Mouse (Mus musculus): ENCODE data around the gene Tia1.

The Tia1 gene

DNA sequence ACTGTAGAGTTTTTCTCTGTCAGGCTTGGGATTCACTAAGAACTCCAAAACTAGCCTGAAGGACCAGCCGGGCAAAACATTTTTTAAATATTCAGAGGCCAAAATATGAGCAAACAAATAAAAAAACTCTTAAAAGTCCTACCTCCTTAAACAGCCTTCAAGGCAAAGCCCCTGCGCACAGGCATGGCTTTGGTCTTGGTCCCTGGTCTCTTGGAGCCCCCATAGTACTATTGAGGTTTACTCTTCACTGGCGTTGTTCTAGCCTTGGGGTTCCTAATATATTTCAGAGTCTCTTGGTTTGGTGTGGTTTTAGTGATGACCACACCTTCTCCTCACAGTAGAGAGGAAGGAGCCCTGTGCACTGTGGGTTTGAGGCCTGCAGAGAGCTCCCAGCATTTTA is 27.5 kb downstream of the Tia1 start:
- DNase-seq (ENCODE audit: low spot score): no peak

DNA sequence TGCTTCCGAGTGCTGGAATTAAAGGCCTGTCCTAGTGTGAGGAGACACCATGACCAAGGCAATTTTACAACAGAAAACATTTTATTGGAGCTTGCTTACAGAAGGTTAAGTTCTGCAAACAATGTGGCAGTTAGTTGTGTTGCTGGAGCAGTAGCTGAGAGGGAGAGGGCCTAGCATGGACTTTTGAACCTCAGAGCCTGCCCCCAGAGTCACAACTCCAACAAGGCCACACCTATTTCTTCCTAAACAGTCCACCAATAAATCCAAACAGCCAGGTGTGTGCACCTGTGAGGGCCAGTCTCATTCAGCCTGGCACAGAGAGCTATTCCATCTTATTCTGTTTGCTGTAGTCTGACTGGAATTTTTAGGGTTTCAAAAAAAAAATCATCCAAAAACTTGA is 29.7 kb downstream of the Tia1 start:
- DNase-seq (ENCODE audit: low spot score): no peak

DNA sequence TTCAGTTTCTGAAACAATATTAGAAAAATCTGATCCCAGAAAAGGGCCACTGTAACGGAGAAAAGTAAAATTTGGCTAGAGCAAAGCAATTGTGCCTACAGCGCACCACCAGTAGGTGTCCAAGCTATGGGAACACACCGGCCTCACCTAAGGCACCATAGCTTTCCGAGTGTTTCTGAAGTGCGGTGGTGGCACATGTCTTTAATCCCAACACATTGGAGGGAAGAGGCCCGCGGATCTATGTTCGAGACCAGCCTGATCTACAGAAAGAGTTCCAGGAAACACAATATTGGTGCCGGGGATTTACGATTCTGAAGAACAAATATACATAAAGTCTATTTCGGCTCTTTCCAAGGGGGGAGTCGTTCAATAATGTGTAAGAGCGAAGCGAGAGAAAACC is 33.7 kb downstream of the Tia1 start:
- DNase-seq (ENCODE audit: low spot score): peak; percentile 40

DNA sequence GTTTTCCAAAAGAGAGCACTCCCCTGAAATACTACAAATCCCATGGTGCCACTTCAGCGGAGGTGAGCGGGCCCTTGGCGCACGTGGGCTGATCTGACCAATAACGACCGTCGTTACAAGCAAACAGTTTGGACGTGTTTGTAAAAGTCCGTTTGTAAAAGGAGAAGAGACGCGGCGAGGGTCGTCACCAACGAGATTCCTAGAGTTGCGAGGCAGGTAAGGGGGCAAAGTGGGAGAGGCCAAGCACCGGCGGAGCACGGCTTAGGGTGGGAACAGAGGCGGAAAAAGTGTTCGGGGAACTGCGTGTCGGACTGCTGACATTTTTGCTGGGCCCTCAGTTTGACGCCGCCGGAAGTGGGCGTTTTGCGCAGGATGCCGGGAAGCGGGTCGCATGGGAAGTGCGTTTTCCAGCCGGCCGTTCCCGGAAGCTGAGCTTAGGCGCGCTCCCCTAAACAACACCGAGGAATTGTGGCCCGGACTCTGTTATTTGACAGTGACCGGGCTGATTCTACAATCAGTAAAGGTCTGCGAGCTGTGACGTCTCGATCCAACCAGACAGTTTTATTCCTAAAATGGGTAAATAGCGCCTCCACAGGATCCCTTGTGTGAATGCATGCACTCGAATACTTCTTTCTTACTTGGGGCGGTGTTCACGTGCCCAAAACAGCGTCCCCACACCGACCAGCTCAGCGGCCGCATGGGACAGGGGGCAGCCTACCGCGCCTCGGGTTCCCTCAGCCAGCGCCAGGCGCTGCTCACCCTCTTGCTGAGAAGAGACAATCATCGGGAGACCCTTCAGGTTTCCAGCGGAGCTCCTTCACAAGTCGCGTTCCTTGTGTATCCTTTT is 34.5 kb downstream of the Tia1 start, which contains the start of gene C87436:
C87436 (plus strand) TSS at position 103 of the 847 bp plus-strand sequence.
- DNase-seq (ENCODE audit: low spot score): peak; percentile 89

DNA sequence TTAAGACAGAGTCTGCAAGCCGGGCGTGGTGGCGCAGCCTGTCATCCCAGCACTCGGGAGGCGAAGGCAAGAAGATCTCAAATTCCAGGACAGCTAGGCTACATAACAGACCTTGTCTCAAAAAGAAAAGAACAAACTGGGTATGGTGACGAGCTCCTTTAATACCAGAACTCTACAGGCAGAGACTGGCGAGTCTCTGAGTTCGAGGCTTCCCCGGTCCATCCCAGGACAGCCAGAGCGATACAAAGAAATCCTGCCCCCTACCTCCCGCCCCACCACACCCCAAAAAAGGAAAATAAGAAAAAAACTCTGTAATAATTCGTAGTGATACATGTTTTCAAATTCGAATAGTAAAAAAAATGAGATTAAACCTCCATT is 35.1 kb downstream of the Tia1 start:
- no peak for DNase-seq (ENCODE audit: low spot score)

DNA sequence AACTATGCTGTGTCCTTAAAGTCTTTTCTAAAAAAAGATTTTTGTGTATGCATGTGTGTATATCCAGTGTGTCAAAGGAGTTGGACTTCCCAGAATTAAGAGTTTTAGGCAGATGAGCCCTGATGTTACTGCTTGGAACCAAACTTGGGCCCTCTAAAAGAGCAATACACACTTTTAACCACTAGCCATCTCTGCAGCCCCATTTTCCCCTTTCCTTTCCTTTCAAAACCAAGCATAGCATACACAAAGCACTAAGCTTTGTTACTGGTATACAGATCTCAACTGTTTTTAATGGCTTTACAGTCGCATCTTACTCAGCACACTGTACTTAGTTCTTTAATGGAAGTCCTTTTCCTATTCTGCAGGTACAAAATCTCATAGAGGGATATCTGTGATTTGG is 35.5 kb downstream of the Tia1 start:
- no peak for DNase-seq (ENCODE audit: low spot score)

DNA sequence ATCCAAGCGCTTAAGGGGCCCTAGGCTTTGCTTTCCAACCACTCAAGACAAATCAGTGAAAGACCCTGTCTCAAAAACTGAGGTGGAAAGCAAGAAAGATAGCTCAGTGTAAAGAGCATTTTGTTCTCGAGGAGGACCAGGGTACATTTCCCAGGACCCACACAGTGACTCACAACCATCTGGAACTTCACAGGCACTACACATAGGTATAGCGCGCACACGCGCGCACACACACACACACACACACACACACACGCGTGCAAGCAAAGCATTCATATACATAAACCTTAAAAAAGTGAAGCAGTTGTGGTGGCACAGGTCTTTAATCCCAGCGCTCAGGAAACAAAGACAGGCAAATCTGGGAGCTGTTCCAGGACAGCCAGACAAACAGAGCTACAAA is 37.6 kb downstream of the Tia1 start:
- DNase-seq (ENCODE audit: low spot score): no peak

DNA sequence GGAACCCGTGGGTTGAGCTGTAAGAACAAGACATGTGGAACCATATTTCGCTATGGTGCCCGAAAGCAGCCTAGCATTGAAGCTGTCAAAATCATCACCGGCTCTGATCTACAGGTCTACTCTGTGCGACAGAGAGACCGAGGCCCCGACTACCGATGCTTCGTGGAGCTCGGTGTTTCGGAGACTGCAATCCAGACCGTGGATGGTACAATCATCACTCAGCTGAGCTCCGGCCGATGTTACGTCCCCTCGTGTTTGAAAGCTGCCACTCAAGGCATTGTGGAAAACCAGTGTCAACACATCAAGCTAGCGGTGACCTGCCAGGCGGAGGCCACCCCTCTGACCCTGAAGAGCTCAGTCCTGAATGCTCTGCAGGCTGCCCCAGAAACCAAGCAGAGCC is 41.5 kb downstream of the Tia1 start:
- DNase-seq (ENCODE audit: low spot score): no peak

DNA sequence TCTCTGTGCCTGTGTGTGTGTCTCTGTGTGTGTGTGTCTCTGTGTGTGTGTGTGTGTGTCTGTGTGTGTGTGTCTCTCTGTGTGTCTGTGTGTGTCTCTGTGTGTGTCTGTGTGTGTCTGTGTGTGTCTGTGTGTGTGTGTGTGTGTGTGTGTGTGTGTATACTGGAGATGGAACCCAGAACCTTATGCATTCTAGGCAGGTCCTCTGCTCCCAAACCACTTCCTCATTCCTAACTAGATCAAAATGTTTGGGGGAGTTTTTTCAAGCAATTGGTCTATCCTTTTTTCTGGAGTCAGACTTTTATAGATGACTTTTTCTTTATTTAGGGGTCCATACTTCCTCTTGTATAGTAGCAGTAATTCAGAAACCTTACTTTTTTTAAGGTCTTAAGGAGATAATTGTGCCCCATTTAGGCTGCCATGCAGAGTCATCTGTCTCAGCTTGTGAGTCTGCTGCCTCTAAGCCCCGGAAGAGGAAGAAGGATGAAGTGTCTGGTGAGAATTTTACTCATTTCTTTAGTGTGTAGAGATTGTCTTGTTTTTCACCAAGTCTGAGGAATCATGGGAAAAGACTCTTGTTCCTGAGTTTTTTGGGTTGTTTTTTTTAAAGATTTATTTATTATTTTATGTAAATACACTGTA is 43.0 kb downstream of the Tia1 start:
- DNase-seq (ENCODE audit: low spot score): no peak

DNA sequence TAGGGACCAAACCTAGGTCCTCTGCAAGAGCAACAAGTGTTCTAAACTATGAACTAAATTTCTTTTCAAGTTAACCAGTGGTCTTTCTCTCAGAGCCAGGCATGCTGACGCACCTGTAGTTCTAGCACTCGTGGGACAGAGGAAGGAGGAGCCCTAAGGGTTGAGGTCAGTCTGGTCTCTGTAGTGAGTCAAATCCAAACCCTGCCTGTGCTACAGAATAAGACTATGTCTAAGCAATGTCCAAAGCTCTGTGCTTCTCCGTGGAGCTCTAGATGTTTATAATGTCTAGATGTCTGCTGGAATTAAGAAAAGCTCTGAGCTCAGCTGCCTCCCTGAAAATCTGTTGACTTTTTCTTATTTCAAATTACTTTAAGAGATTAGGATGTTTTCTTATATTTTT is 52.7 kb downstream of the Tia1 start:
- DNase-seq (ENCODE audit: low spot score): no peak

DNA sequence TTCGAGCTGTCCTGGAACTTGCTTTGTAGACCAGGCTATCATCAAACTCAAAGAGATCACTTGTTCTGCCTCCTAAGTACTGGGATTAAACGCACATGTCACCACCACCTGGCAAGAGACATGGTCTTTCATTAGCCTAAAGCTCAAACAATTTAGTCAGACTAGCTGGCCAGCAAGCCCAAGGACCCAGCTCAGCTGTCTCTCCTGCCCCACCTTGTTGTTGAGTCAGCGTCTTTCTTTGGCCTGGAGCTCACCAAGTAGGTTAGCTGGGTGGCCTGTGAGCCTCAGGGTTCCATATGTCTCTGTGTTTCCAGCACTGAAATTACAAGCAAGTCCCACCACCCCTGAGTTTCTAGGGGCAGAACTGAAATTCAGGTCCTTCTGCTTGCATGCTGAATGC is 59.1 kb downstream of the Tia1 start:
- DNase-seq (ENCODE audit: low spot score): no peak

DNA sequence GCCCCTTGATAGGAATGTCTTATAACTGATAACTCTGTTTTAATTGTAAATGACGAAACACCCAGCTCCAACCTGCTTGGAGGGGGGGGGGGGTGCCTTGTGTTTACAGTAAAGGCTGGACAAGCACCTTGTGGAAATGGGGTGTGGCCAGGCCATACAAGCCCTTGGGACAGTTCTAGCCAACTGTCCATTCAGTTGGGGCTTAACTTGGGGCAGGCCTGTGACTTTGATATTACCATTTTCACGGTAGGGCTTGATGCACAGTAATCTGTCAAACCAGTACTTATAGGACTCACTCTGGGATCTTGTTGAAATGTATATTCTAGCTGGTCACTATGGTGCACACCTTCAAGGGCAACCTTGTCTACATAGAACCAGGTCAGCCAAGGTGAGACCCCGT is 67.3 kb downstream of the Tia1 start:
- no peak for DNase-seq (ENCODE audit: low spot score)

DNA sequence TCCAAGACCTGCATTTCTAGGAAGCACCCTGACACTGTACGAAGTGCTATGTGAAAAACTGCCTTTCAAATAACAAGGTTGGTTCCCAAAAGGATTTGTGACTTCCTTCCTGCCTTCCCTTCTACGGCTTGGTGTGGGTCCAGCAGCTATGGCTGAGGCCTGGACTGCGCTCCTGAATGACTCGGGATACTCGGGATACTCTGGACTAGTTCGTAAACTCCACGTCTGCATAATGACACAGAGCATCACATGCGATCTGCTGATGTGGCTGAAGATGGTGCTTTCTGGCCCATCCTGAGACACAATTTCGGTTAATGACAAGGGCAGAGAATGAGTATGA is 67.7 kb downstream of the Tia1 start:
- DNase-seq (ENCODE audit: low spot score): no peak

DNA sequence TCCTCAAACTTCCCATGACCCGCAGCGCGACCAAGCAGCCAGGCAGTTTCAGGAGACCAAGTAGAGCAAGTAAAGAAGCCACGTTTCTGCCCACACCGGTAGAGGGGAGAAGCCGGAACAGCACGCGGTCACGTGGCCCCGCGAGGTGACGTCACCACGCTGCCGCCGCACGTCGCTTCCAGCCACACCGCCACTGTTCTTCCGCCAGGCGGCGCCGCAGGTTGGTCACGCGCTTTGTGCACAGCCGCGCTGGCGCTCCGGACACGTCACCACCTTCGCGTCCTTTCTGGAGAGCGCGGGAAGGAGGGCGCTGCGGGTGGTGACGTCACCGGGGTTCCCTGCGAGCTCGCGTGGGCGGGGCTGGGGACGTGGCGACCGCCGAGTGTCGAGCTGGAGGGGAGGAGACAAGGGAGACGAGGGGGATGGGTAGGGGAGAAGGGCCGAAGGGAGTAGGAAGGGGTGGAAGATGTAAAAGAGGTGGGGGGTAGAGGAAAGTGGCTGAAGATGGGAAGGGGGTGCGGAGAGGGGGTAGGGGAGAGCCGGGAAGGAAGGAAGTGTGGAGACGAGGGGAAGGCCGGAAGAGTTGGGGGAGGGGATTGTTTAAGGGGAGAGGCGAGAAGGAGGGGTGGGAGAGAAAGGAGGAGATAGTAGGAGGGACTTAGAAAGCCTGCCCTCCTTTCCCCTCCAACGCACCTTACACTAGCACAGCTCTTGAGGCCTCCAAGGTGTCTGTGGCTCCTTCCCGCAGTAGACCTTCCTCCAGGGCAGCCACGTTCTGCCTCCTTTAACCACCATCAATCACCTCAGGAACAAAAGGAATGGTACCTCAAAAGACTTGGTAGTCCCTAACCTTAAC is 68.3 kb downstream of the Tia1 start:
- peak; percentile 99 for DNase-seq (ENCODE audit: low spot score)

DNA sequence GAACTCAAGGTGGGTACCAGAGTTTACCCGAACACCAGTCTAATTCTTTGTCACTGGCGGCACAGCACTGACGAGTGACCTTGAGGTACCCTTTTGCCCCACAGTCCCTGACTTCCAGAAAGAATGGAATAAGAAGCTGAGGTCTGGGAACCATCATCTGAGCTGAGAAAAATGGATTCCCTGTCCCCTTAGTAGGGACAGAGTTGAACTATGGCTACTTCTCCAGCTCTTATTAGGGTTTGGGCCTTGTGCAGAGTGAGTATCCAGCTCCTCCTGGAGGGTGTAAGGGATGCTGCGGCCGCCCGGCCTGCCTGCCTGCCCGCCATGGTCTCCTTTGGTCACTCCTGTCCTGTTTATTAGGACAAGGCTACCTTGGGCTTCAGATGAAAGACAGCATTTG is 69.1 kb downstream of the Tia1 start:
- no peak for DNase-seq (ENCODE audit: low spot score)

DNA sequence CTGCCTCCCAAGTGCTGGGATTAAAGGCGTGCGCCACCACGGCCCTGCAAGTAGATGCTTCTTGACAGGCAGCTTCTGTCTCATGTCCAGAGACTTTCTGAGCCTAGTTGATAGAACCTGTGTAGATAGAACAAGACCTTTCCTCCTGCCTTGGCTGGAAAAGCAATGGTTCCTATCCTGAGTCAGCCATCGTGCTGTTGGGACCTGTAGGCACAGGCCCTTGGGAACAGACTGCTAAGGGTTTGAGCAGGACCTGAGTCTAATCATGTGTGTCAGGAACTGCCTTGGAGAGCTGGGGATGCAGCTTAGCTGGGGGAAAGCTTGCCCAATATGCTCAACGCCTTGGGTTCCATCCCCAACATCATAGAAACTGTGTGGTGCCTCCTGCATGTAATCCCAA is 70.1 kb downstream of the Tia1 start:
- no peak for DNase-seq (ENCODE audit: low spot score)

DNA sequence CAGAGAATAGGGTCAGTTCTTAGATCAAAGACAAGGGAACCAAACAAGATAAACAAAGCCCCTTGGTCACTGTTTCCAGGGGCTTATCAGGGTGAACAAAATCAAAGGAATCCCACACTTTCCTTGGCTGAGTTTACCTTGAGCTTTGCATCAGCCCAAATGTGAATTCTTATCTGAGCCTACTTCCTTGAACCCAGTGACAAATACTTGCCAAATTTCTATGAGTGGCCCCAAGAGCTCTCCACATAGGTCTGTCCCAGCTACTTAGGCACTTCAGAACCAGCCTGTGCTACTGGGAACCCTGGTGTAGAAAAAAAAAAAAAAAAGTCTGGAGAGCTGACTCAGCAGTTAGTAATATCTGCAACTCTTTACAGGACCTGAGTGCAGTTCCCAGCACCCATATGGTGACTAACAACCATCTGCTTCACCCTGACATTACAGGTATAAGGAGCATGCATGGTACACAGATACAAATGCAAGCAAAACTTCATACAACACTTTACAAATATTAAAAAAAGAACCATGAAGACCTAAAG is 70.7 kb downstream of the Tia1 start:
- DNase-seq (ENCODE audit: low spot score): no peak

DNA sequence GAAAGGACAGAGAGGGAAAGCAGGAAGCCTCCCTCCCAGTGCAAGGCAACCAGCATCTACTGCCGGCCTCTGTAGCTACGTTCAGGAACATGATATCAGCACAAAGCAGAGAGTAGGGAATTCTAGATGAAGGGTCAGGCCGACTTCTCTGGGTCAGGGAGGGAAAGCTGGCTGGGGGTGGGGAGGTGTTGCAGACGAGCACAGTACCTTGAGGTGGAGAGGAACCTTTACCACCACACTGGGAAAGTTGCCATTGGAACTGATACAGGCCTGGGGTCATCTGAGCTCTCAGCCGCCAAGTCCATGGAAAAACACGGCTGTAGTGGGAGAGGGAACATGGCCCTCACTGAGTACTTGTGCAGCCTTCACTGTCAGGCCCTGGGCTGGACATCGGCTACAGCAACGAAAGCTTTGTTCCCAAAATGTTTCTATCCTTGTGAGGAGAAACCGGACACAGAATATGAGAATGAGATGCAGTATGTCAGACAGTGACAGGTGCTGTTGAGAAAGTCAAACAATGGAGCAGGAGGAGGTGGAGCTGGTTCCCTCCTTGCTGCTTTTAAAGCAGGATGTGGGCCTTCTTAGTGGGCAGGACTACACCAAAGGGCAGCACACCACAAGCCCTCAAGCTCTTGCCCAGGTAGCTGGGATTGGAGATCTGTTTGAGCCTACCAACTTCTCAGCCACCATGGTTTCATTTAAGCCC is 71.6 kb downstream of the Tia1 start:
- no peak for DNase-seq (ENCODE audit: low spot score)

DNA sequence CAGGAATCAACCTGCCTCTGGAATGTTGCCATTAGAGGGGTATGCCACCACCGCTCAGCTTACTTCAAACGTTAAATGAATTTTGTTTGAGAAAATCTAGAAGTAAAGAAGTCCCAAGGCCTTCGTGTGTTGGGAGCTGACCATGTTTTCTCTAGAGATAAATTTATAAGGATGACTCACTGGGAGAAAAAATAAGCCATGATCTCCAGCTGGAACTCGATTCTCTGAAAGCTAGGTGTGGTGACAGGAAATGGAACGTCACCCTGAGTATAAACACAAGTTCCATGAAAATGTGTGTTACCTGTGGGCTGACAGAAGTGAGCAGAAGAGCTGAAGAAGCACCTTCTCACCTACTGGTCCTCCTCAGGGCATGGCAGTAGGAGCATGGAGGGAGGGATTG is 72.9 kb downstream of the Tia1 start:
- DNase-seq (ENCODE audit: low spot score): no peak

DNA sequence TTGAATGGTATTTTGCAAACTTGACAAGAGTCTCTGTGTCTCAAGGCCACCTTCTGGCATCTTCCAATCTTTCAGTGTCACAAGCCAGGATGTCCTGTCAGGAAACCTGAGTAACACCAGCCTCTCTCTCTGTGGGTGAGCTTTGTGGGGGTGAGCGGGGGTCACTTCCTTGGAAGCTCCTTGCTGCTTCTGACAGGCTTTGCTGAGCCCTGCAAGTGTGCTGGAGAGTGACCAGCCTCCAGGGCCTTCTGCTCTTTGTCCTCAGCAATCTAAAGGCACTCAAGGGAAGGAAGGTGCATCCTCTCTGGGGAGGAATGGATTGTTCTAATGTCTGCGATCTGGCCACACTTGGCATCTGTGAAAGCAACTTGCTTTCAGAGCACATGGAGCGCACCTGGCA is 75.3 kb downstream of the Tia1 start:
- no peak for DNase-seq (ENCODE audit: low spot score)

DNA sequence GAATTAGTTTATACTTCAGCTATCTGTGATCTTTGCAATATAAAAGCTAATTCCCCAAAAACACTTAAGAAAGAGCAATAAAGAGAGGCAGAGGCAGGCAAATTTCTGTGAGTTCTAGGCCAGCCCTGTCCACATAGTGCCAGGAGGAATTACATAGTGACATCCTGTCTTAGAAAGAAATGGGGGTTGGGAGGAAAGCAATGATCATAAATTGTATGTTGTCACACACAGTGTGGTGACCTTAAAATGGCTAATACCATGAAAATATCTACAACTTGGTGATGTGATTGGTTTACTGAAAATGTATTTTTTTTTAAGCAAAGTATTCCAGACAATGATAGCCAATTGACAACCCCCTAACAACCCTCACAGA is 75.8 kb downstream of the Tia1 start:
- DNase-seq (ENCODE audit: low spot score): no peak

DNA sequence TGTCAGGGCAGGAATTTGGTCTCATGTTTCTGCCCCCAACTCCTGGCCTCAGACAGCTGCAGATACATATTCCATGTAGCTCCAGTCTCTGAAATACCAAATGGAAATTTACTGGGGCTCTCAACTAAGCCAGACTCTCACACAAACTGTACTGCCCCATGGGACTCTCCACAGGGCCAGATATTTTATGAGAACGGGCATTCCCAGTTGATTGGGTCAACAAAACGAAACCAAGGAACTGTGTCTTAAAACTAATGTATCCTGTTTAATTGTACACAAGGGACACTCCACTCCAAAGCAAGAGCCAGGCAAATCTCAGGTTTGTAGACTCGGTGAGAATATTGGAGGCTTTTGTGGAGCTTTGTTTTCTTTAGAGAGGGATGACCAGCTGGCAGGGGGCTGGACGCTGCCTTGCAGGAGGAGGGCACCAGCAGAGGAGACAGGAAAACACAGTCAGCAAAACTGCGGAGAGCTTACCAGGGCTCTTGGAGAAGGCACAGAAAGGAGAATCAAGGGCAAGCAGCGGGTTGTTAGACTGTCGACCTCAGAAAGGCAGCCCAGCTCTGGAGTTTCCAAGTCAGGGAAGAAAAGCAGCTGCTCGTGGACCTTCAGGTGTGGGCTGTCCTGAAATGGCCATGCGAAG is 76.3 kb downstream of the Tia1 start:
- DNase-seq (ENCODE audit: low spot score): peak; percentile 19
